Mouse (Mus musculus): ENCODE measurements around the gene Srpk1. TPM values are rescaled to one million over a fixed set of nuclear protein-coding genes. Genes with fewer than 3 reads are reported as not detected.

Gene Srpk1
- polyA plus RNA-seq (2015; fragmentation: Nextera tagmentation; extraction: Ambion mirVana), result 21.8 and 24.4 TPM in 2 replicates

GRCm38 (mm10) chr17:28622300-28622759, at the start of gene Srpk1:
Srpk1 (minus strand) TSS chr17:28622709.
- peak within 1 kb of the TSS; percentile 93 for H3K4me3 ChIP-seq (ENCODE audit: low read depth, low read length)
- H3K9ac ChIP-seq (ENCODE audit: low read depth, low read length), result peak within 1 kb of the TSS; percentile 90
- no peaks in the 10 kb centered on the region for H3K9me3 ChIP-seq (replicated peaks; ENCODE audit: control insufficient read depth, low read length)
- ATAC-seq (ENCODE audit: low read depth), result peak; percentile 88
- no peaks in the 10 kb centered on the region for H3K27me3 ChIP-seq (ENCODE audit: control insufficient read depth, insufficient read depth, low read depth, low read length)
- H3K4me1 ChIP-seq (ENCODE audit: control insufficient read depth, low read depth, low read length), result peaks cover 33% of the 10 kb centered on the region
- H3K4me2 ChIP-seq (ENCODE audit: low read depth, low read length), result peak within 1 kb of the TSS; percentile 94
- WGBS (ENCODE audit: insufficient replicate concordance), result under 1% methylated on average over 53 of the region's 53 CpGs
- peak within 1 kb of the TSS; percentile 78 for H3K27ac ChIP-seq (ENCODE audit: low read length)
- peaks cover 4% of the 10 kb centered on the region for H3K36me3 ChIP-seq (ENCODE audit: control insufficient read depth, insufficient read depth)

DNA sequence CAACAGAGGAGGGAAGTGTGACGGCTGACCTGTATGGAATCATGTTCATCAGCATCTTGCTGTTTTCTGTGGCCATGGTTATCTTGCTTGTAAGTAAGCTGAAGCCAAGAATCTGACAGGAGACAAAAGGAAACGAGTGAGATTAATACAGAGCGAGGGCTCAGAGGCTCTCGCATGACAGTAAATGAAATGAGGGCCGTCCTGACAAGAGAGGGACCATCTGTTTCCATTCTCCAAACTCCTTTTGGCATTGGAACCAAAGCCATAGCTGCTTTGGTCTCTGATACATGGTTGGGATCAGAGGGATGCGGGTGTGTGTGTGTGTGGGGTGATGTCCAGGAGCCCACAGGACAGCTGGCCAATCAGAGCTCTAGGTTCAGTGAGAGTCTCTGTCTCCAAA, 37.1 kb upstream of the Srpk1 start:
- ATAC-seq (ENCODE audit: low read depth), result no peak
- 57% methylated on average over 6 of the region's 6 CpGs for WGBS (ENCODE audit: insufficient replicate concordance)
- Histone ChIP-seq H3K4me3 (ENCODE audit: low read depth, low read length) (no peak overlapping the region), H3K36me3 (ENCODE audit: control insufficient read depth, insufficient read depth) (no peaks in the 10 kb centered on the region), H3K27ac (ENCODE audit: low read length) (no peak overlapping the region), H3K27me3 (ENCODE audit: control insufficient read depth, insufficient read depth, low read depth, low read length) (no peaks in the 10 kb centered on the region), H3K9ac (ENCODE audit: low read depth, low read length) (no peak overlapping the region), H3K4me1 (ENCODE audit: control insufficient read depth, low read depth, low read length) (no peaks in the 10 kb centered on the region), H3K4me2 (ENCODE audit: low read depth, low read length) (no peak overlapping the region), H3K9me3 (replicated peaks; ENCODE audit: control insufficient read depth, low read length) (no peaks in the 10 kb centered on the region)

DNA sequence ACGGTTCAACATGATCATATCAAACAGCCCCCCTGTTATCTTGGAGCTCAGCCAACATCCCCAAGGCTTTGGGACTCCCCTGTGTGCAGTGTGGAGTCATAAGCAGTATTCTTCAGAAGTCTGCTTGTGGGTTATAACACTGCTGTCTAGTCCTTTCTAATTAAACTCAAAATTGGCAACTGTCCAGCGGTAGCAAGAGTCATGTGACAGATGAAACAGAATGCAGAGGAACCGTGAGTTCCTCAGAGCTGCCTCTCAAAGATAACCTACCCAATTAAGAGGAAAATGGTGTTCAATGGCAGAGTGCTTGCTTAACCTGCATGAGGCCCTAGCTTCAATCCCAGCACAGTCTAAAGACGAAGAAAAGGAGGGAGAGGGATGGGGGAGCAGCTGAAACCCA, 35.4 kb upstream of the Srpk1 start:
- Histone ChIP-seq H3K4me2 (ENCODE audit: low read depth, low read length) (no peak overlapping the region), H3K9me3 (replicated peaks; ENCODE audit: control insufficient read depth, low read length) (no peaks in the 10 kb centered on the region), H3K4me1 (ENCODE audit: control insufficient read depth, low read depth, low read length) (no peaks in the 10 kb centered on the region), H3K27ac (ENCODE audit: low read length) (no peak overlapping the region), H3K4me3 (ENCODE audit: low read depth, low read length) (no peak overlapping the region), H3K27me3 (ENCODE audit: control insufficient read depth, insufficient read depth, low read depth, low read length) (no peaks in the 10 kb centered on the region), H3K36me3 (ENCODE audit: control insufficient read depth, insufficient read depth) (no peaks in the 10 kb centered on the region), H3K9ac (ENCODE audit: low read depth, low read length) (no peak overlapping the region)
- no peak for ATAC-seq (ENCODE audit: low read depth)
- 30% methylated on average over 4 of the region's 4 CpGs for WGBS (ENCODE audit: insufficient replicate concordance)

DNA sequence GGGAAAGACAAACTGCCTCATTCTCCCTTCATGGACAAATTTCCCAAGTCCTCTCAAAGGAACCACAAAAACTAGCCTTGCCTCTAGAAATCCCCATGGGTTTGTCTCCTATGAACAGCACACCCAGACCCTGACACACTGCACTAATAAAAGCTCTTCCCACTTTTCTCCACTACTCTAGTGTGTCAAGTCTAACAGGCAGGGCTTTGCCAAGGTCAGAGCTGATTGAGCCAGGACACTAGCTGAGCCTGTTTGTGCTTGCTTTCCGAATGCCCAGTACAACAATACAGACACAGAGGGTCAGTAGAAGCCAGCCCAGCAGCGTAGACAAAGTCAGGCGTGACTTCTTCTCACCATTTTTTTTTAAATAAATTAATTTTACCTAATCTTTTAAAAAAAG, 27.8 kb upstream of the Srpk1 start:
- Histone ChIP-seq H3K9me3 (replicated peaks; ENCODE audit: control insufficient read depth, low read length) (no peaks in the 10 kb centered on the region), H3K9ac (ENCODE audit: low read depth, low read length) (no peak overlapping the region), H3K27me3 (ENCODE audit: control insufficient read depth, insufficient read depth, low read depth, low read length) (no peaks in the 10 kb centered on the region), H3K4me1 (ENCODE audit: control insufficient read depth, low read depth, low read length) (no peaks in the 10 kb centered on the region), H3K36me3 (ENCODE audit: control insufficient read depth, insufficient read depth) (no peaks in the 10 kb centered on the region), H3K4me2 (ENCODE audit: low read depth, low read length) (no peak overlapping the region), H3K4me3 (ENCODE audit: low read depth, low read length) (no peak overlapping the region), H3K27ac (ENCODE audit: low read length) (no peak overlapping the region)
- 68% methylated on average over 3 of the region's 3 CpGs for WGBS (ENCODE audit: insufficient replicate concordance)
- no peak for ATAC-seq (ENCODE audit: low read depth)

DNA sequence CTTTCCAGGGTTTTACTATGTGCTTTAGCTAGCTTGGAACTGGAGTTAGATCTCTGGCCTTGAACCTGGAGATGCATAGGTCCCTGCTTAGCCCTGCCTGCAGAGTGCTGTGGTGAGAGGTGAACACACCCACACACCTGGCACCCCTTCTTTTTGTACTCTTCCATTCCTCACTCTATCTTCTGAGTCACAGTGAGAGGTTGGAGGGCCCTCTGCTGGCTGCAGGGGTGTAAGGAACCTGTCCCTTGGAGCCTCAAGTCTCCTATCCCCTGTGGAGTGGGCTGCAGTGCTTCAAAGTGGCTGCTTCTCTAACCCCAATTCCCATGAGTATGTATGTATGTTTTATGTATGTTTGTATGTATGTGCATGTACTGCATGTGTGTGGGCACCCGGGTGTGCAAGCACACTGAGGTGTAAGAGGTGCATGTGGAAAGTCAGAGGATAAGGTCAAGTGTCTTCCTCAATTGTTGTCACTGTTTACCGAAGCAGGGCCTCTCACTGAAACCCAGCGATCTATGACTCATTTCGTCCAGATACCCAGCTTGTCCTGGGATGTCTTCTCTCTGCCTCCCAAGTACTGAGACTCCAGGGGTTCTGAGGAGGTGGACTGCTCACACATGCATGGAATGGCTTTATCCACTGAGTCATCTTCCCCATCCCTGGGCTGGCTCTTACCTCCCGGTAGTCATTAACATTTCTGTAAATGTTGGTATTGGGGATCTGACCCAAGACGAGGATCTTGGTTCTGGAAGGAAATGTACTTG, 26.3 kb upstream of the Srpk1 start:
- Histone ChIP-seq H3K36me3 (ENCODE audit: control insufficient read depth, insufficient read depth) (no peaks in the 10 kb centered on the region), H3K9ac (ENCODE audit: low read depth, low read length) (no peak overlapping the region), H3K4me3 (ENCODE audit: low read depth, low read length) (no peak overlapping the region), H3K9me3 (replicated peaks; ENCODE audit: control insufficient read depth, low read length) (no peaks in the 10 kb centered on the region), H3K27ac (ENCODE audit: low read length) (no peak overlapping the region), H3K27me3 (ENCODE audit: control insufficient read depth, insufficient read depth, low read depth, low read length) (no peaks in the 10 kb centered on the region), H3K4me2 (ENCODE audit: low read depth, low read length) (no peak overlapping the region), H3K4me1 (ENCODE audit: control insufficient read depth, low read depth, low read length) (no peaks in the 10 kb centered on the region)
- ATAC-seq (ENCODE audit: low read depth), result no peak
- 29% methylated on average over 6 of the region's 6 CpGs for WGBS (ENCODE audit: insufficient replicate concordance)

- Histone ChIP-seq H3K4me3 (ENCODE audit: low read depth, low read length) (no peak overlapping the region), H3K4me2 (ENCODE audit: low read depth, low read length) (no peak overlapping the region), H3K27ac (ENCODE audit: low read length) (no peak overlapping the region), H3K9ac (ENCODE audit: low read depth, low read length) (no peak overlapping the region), H3K36me3 (ENCODE audit: control insufficient read depth, insufficient read depth) (no peaks in the 10 kb centered on the region), H3K4me1 (ENCODE audit: control insufficient read depth, low read depth, low read length) (no peaks in the 10 kb centered on the region), H3K27me3 (ENCODE audit: control insufficient read depth, insufficient read depth, low read depth, low read length) (no peaks in the 10 kb centered on the region), H3K9me3 (replicated peaks; ENCODE audit: control insufficient read depth, low read length) (no peaks in the 10 kb centered on the region)
- 36% methylated on average over 3 of the region's 3 CpGs for WGBS (ENCODE audit: insufficient replicate concordance)
- no peak for ATAC-seq (ENCODE audit: low read depth)
These were observed 23.7 kb upstream of the Srpk1 start for GRCm38 (mm10) chr17:28646221-28646620.

DNA sequence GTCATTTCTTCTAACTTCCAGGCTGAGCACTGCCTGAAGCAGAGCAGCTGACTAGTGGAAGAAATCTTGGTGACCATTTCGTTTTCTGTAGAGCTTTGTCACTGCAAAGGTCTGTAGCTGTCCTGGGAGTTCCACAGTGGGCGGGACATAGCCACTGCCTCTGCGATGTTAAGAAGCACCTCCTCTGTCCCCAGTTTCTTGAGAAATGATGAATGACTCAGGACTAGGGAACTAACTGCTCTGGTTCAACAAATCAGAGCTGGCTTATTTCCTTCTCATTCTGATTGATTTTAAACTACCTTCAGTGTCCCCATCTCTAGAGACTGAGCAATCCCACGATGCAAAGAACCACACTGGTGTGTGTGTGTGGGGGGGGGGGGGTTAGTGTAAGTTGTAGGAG, 21.6 kb upstream of the Srpk1 start:
- WGBS (ENCODE audit: insufficient replicate concordance), result 26% methylated on average over 4 of the region's 4 CpGs
- Histone ChIP-seq H3K4me1 (ENCODE audit: control insufficient read depth, low read depth, low read length) (no peaks in the 10 kb centered on the region), H3K36me3 (ENCODE audit: control insufficient read depth, insufficient read depth) (no peaks in the 10 kb centered on the region), H3K4me2 (ENCODE audit: low read depth, low read length) (no peak overlapping the region), H3K27ac (ENCODE audit: low read length) (no peak overlapping the region), H3K27me3 (ENCODE audit: control insufficient read depth, insufficient read depth, low read depth, low read length) (no peaks in the 10 kb centered on the region), H3K9me3 (replicated peaks; ENCODE audit: control insufficient read depth, low read length) (no peaks in the 10 kb centered on the region), H3K4me3 (ENCODE audit: low read depth, low read length) (no peak overlapping the region), H3K9ac (ENCODE audit: low read depth, low read length) (no peak overlapping the region)
- ATAC-seq (ENCODE audit: low read depth), result no peak

GRCm38 (mm10) chr17:28643697-28644096, 21.2 kb upstream of the Srpk1 start:
- no peaks in the 10 kb centered on the region for H3K9me3 ChIP-seq (replicated peaks; ENCODE audit: control insufficient read depth, low read length)
- H3K36me3 ChIP-seq (ENCODE audit: control insufficient read depth, insufficient read depth), result no peaks in the 10 kb centered on the region
- H3K4me1 ChIP-seq (ENCODE audit: control insufficient read depth, low read depth, low read length), result no peaks in the 10 kb centered on the region
- no peaks in the 10 kb centered on the region for H3K27me3 ChIP-seq (ENCODE audit: control insufficient read depth, insufficient read depth, low read depth, low read length)
- no peak for ATAC-seq (ENCODE audit: low read depth)
- 27% methylated on average over 3 of the region's 3 CpGs for WGBS (ENCODE audit: insufficient replicate concordance)
- no peak overlapping the region for H3K9ac ChIP-seq (ENCODE audit: low read depth, low read length)
- no peak overlapping the region for H3K4me3 ChIP-seq (ENCODE audit: low read depth, low read length)
- no peak overlapping the region for H3K4me2 ChIP-seq (ENCODE audit: low read depth, low read length)
- no peak overlapping the region for H3K27ac ChIP-seq (ENCODE audit: low read length)

GRCm38 (mm10) chr17:28640113-28640512, 17.6 kb upstream of the Srpk1 start:
- Histone ChIP-seq H3K27ac (ENCODE audit: low read length) (no peak overlapping the region), H3K4me3 (ENCODE audit: low read depth, low read length) (no peak overlapping the region), H3K4me1 (ENCODE audit: control insufficient read depth, low read depth, low read length) (no peaks in the 10 kb centered on the region), H3K36me3 (ENCODE audit: control insufficient read depth, insufficient read depth) (no peaks in the 10 kb centered on the region), H3K4me2 (ENCODE audit: low read depth, low read length) (no peak overlapping the region), H3K27me3 (ENCODE audit: control insufficient read depth, insufficient read depth, low read depth, low read length) (no peaks in the 10 kb centered on the region), H3K9me3 (replicated peaks; ENCODE audit: control insufficient read depth, low read length) (no peaks in the 10 kb centered on the region), H3K9ac (ENCODE audit: low read depth, low read length) (no peak overlapping the region)
- 11% methylated on average over 3 of the region's 3 CpGs for WGBS (ENCODE audit: insufficient replicate concordance)
- no peak for ATAC-seq (ENCODE audit: low read depth)

Data from liver, embryonic 16.5 days (tissue).